Mouse (Mus musculus): ENCODE results near the gene Jhy.

Gene Jhy

GRCm38 (mm10) chr9:40927351-40927980 lies 36.5 kb downstream of the Jhy start:
- DNase-seq (ENCODE audit: low spot score), result no peak

- DNase-seq (ENCODE audit: low spot score), result no peak
Observed at GRCm38 (mm10) chr9:40917871-40918613, 45.9 kb downstream of the Jhy start.

GRCm38 (mm10) chr9:40908915-40909314 lies 55.0 kb downstream of the Jhy start:
- no peak for DNase-seq (ENCODE audit: low spot score)

DNA sequence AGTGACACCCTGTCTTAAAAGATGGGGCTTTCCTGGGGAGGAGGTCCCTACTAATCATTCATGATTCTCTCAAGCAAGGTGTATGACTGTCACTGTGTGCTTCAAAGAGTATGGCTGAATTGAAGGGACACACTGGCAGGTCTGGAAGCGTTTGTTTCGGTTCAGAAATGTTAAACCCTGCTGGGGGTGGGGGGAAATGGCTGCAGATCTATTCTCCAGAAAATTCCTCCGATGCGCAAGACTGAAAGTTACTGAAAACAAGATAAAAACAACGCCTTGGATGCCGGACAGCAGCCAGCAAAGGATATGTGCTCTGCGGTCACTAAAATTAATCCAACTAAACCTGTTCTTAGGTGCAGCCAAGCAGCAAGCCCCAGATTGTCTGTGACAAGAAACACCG lies 55.5 kb downstream of the Jhy start:
- DNase-seq (ENCODE audit: low spot score), result no peak

DNA sequence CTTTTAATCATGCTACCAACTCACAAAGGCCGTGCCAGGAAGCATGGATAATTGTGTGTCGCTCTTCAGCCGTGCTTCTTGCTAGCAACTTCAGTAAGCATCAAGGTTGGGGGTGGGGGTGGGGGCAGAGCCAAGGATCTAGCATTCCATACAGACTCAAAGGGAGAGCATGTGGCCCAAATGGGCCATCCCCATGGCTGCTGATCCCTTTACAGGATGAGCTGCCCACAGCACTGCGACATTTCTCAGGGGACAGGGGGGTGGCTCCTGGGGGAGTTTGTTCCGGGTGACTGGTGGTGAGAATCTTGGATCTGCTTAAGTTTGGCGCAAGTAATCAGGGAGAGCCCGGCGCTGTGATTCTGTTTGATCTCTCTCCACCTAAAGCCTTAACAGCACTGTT lies 56.5 kb downstream of the Jhy start:
- DNase-seq (ENCODE audit: low spot score), result no peak

DNA sequence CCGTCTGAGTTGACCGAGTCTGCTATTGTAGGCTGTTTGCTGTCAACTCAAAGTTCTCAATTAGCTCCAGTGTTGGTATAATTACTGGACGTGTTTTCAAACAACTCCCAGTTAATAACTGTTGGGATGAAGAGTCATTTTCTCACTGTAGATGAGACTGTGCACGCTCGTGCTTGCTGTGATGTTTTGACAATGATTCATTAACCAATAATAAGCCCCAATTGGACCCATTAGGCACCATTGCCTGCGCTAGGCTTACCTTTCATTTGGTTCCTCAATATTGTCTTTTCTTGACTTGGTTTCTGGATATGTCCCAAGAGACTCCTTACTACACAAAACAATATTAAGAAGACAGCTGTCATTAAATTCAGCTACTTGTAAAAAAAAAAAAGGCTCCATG lies 71.5 kb downstream of the Jhy start:
- DNase-seq (ENCODE audit: low spot score), result no peak

DNA sequence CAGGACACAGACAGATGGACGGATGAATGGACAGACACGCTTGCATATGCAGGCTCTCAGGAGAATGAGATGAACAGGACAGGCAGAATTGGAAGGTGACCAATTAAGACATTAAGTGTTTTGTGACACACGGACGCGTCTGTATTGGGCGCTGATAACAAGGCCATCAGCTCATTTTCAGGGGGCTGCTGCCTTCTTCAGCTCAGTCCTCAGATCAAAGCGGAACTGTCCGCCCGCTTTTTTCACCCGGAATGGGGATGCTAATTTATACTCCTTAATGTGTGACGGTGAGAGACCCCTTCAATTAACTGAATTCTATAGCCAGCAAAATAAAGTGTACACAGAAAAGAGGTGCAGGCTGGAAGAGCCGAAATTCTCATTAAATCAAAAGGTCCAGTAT lies 74.5 kb downstream of the Jhy start:
- no peak for DNase-seq (ENCODE audit: low spot score)

- no peak for DNase-seq (ENCODE audit: low spot score)
Observed at GRCm38 (mm10) chr9:40885669-40886068, 78.2 kb downstream of the Jhy start.

DNA sequence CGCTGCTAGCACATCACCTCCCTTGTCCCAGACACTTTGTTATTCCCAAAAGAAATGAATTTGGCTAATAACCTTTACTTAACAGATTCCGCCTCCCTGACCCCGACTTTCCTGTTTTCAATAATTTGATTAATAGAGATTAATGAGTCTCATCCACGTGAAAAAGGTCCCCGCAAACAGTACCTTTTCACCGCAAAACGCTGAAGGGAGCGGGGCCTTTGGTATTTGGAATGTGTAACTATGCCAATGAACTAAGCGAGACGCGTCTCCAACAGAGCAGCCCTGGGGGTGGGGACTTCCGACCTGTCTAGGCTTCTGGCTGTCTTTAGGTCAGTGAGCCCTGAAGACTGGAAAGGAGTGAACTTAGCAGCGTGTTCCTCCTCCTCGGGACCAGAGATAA lies 84.9 kb downstream of the Jhy start:
- no peak for DNase-seq (ENCODE audit: low spot score)

- no peak for DNase-seq (ENCODE audit: low spot score)
Observed at GRCm38 (mm10) chr9:40878291-40878945, 85.5 kb downstream of the Jhy start.

GRCm38 (mm10) chr9:40877881-40878235 lies 86.1 kb downstream of the Jhy start:
- DNase-seq (ENCODE audit: low spot score), result no peak

DNA sequence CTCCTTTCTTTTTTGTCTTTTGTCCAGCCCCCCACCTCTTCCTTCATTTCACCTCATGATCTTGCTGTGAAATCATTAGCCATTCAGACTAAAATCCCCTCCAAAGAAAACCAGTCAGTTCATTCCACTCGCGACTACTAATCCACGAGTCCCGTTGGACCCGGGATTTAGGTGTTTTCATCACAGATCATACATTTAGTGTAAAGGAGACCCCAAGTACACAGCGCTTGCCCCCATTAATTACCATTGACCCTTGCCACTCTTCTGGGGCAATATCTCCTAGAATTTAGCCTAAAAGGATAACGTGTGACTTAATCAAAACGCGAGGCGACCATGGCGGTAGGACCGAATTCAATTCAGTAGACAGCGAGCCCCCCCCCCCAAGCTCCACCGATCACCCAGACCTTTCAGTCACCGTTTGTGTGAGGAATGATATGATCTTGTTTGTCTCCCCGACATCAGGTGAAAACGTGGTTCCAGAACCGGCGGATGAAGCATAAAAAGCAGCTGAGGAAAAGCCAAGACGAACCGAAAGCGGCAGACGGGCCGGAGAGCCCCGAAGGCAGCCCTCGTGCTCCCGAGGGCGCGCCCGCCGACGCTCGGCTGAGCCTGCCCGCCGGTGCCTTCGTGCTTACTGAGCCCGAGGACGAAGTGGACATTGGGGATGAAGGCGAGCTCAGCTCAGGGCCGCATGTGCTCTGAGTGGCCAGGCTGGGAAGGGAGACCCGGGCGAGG lies 86.6 kb downstream of the Jhy start:
- no peak for DNase-seq (ENCODE audit: low spot score)

GRCm38 (mm10) chr9:40876693-40877092 lies 87.2 kb downstream of the Jhy start:
- no peak for DNase-seq (ENCODE audit: low spot score)

GRCm38 (mm10) chr9:40876164-40876563 lies 87.8 kb downstream of the Jhy start:
- DNase-seq (ENCODE audit: low spot score), result no peak

- DNase-seq (ENCODE audit: low spot score), result no peak
Observed at GRCm38 (mm10) chr9:40875431-40875830, 88.5 kb downstream of the Jhy start.

DNA sequence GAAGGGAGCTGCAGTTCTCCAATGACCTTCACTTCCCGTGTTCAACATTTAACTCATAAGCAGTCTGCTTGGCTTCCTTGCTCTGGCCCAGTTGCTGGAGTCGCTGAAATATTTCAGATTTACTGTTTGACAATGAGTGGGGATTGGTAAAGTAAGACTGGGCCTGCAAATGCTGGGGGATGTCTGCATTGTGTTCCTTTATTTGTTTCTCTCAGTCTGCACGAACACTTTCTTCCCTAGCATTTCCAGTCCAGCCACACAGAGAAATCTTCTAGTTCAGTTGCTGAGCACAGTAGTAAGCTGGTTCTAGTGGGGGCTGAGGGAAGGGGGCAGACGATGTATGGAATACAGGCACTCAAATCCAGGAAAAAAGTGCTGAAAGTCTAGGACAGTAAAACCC lies 89.0 kb downstream of the Jhy start:
- no peak for DNase-seq (ENCODE audit: low spot score)

DNA sequence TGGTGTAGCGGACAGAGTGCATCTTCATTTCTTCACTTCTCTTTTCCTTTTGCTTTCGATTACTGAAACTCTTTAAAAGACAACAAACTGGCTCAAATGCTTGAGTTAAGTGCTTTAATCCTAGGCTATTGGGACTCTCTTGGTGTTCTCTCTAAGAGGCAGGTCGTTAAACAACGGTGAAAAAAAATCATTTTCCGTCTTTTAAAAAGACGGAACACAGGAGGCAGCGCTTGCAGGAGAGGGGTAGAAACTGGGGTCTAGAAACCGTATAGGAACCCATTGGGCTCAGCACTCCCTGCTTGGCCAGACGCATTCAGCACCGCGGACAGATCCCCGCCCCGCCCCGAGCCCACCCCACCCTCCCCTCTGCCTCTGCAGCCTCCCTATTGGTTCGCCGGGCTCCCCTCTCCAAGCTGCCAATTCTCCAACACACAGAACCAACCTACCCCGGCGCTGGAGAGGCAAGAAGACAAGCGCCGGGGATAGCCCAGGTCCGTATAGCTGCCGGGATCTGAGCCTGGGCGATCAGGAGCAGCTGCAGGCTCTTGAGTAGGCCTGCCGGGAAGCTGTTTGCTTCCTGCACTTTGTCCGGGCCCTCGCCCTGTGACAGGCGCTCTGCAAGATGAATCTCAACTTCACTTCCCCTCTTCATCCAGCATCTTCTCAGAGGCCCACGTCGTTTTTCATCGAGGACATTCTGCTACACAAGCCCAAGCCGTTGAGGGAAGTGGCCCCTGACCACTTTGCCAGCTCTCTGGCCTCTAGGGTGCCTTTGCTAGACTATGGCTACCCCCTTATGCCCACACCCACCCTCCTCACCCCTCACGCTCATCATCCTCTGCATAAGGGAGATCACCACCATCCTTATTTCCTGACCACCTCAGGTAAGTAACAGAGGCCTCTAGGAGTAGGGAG lies 90.1 kb downstream of the Jhy start, which contains the start of gene Bsx:
Gene Bsx, plus strand, starts transcription at position 572 of the 915 bp plus-strand sequence.
- DNase-seq (ENCODE audit: low spot score), result no peak

GRCm38 (mm10) chr9:40872156-40872478 lies 91.8 kb downstream of the Jhy start:
- peak; percentile 19 for DNase-seq (ENCODE audit: low spot score)

GRCm38 (mm10) chr9:40871369-40872155 lies 92.4 kb downstream of the Jhy start:
- no peak for DNase-seq (ENCODE audit: low spot score)

- DNase-seq (ENCODE audit: low spot score), result no peak
Observed at GRCm38 (mm10) chr9:40870331-40870730, 93.6 kb downstream of the Jhy start.

DNA sequence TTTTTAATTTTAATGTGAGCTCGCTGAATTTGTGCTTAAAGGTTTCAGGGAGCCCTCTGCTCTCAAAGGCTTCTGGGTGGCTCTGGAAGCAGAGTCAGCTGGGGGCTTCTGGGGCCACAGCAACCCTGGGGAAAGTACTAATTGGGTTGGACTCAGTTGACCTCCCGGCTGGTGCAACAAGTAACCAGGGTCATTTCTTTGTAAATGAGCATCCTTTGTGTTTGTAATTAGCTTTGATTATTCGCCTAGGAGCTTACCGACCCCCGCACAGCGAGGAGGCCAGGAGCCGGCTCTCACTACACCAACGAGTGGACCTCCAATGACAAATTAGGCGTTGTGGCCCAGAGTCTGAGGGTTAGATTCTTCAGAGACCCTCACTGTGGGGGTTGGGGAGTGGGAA lies 104.7 kb downstream of the Jhy start:
- no peak for DNase-seq (ENCODE audit: low spot score)

Data from layer of hippocampus, adult 11-12 months (tissue).